12 mouse cellular contexts compared by ENCODE assay signal in the genomic region with DNA sequence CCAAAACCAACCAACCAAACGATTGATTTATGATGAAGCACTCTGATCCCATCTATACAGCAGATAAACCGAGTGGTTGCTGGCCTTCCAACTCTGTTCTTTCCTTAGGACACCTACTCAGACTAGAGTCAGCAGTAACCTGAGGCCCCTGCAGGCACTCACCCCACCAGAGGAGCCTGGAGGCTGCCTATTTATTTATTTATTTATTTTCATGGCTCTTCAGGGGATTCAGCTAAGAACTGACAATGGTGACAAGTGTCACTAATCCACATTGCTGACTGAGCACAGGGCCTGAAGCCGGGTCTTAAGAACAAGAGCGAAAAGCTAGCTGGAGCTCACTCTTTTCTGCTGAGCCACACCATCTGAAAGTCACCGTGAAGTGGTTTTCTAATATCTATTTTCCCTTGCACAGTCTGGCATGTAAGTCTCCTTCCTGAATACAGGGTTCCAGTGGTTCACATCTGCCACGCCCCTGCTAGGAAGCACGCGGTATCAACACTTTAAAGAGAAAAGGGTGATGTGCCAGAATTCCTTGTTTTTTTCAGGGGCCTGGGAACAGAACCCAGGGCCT. TPM values are rescaled to one million over a fixed set of nuclear protein-coding genes. Genes with fewer than 3 reads are reported as not detected.
DNase-seq lines count a peak whose midpoint lies in the region; ATAC-seq and TF ChIP-seq lines count a peak whose summit lies in the region.
"Had no signal": no experiment of that assay in that cellular context is flagged by ENCODE, and none has a peak within 500 bp of the region (broad histone marks: within the 10 kb centered on the region; RNA-seq: fewer than 3 reads in every experiment).

No protein-coding gene starts in this region.

- H3K4me3 ChIP-seq in heart, embryonic 13.5 days = no peak overlapping the region
- peak overlapping the region; percentile 46 for H3K4me3 ChIP-seq in E14TG2a.4 (replicated peaks; ENCODE audit: low read length)
- H3K4me3 ChIP-seq in forebrain, embryonic 13.5 days = no peak overlapping the region
- H3K4me3 ChIP-seq: stomach, embryonic 15.5 days had no signal

- H3K27me3 ChIP-seq in heart, embryonic 13.5 days (replicated peaks) = no peaks in the 10 kb centered on the region
- peaks cover 2% of the 10 kb centered on the region; the same call in 1 of the 2 replicates for H3K27me3 ChIP-seq in E14TG2a.4 (ENCODE audit: insufficient read depth, low read length)
- no peaks in the 10 kb centered on the region for H3K27me3 ChIP-seq in forebrain, embryonic 13.5 days
- H3K27me3 ChIP-seq: stomach, embryonic 15.5 days had no signal

- TF ChIP-seq CTCF in E14TG2a.4 (conservative IDR thresholded peaks at IDR 0.05; ENCODE audit: low read length) = no peak

- 43% methylated on average over 8 of the region's 8 CpGs for WGBS in heart, embryonic 13.5 days
- WGBS in forebrain, embryonic 13.5 days = 50% methylated on average over 8 of the region's 8 CpGs

- no peak overlapping the region for H3K4me2 ChIP-seq in heart, embryonic 13.5 days
- H3K4me2 ChIP-seq in forebrain, embryonic 13.5 days = peak overlapping the region; percentile 80
- H3K4me2 ChIP-seq: stomach, embryonic 15.5 days had no signal

- peak overlapping the region; percentile 46; the same call in 1 of the 2 replicates for H3K27ac ChIP-seq in heart, embryonic 13.5 days (replicated peaks)
- peak overlapping the region; percentile 92 for H3K27ac ChIP-seq in forebrain, embryonic 13.5 days
- H3K27ac ChIP-seq: stomach, embryonic 15.5 days had no signal

- DNase-seq in heart, adult 18-20 months = no peak
- DNase-seq in mesoderm, embryonic 11.5 days (ENCODE audit: low read depth, low spot score) = peak; percentile 42
- no peak for DNase-seq in layer of hippocampus, adult 9-11 months
- no peak for DNase-seq in left cerebral cortex, adult 18-20 months (ENCODE audit: low spot score in 2 of 2)
- DNase-seq: gastrocnemius, postnatal 14 days; kidney, adult 11 months; lung, postnatal 4 days had no signal

- H3K36me3 ChIP-seq in heart, embryonic 13.5 days = peaks cover 8% of the 10 kb centered on the region
- no peaks in the 10 kb centered on the region for H3K36me3 ChIP-seq in E14TG2a.4 (ENCODE audit: insufficient read depth, low read length)
- peaks cover 25% of the 10 kb centered on the region for H3K36me3 ChIP-seq in forebrain, embryonic 13.5 days (ENCODE audit: poor library complexity, severe bottlenecking)
- H3K36me3 ChIP-seq: stomach, embryonic 15.5 days had no signal

- no peak overlapping the region for H3K9ac ChIP-seq in heart, embryonic 13.5 days
- H3K9ac ChIP-seq in forebrain, embryonic 13.5 days = peak overlapping the region; percentile 12
- H3K9ac ChIP-seq: stomach, embryonic 15.5 days had no signal

- H3K4me1 ChIP-seq in heart, embryonic 13.5 days = peaks cover 37% of the 10 kb centered on the region
- peaks cover 83% of the 10 kb centered on the region for H3K4me1 ChIP-seq in E14TG2a.4 (replicated peaks; ENCODE audit: low read depth, low read length)
- H3K4me1 ChIP-seq in forebrain, embryonic 13.5 days = peaks cover 37% of the 10 kb centered on the region

- no peaks in the 10 kb centered on the region for H3K9me3 ChIP-seq in heart, embryonic 13.5 days
- H3K9me3 ChIP-seq in E14TG2a.4 (ENCODE audit: low read length) = no peaks in the 10 kb centered on the region
- H3K9me3 ChIP-seq in forebrain, embryonic 13.5 days (replicated peaks) = no peaks in the 10 kb centered on the region
- H3K9me3 ChIP-seq: stomach, embryonic 15.5 days had no signal

- ATAC-seq in heart, embryonic 13.5 days (ENCODE audit: extremely low read depth, insufficient number of reproducible peaks, low FRiP score, low TSS enrichment) = no peak
- ATAC-seq in forebrain, embryonic 13.5 days = peak; percentile 11; the same call in 1 of the 2 replicates
- ATAC-seq in granulocyte monocyte progenitor cell, adult 5-6 weeks (replicated peaks; ENCODE audit: poor library complexity, severe bottlenecking) = no peak

RNA-seq across cellular contexts. Expression of a gene that starts 6.9 kb away (rescaled TPM):
- polyA plus RNA-seq in heart, embryonic 13.5 days (2015; fragmentation: Nextera tagmentation; extraction: Ambion mirVana) = 37.1 and 37.9 TPM in 2 replicates
- total RNA-seq in heart, adult 18-20 months (2021) = 10 to 100 TPM in 1 of 2 experiments, 1 to 10 TPM in 1; 7.8 to 12.7 TPM
- polyA plus RNA-seq in forebrain, embryonic 13.5 days (2015; fragmentation: Nextera tagmentation; extraction: Ambion mirVana) = 170 and 218 TPM in 2 replicates
- total RNA-seq in granulocyte monocyte progenitor cell, adult 5-6 weeks (2014; fragmentation: Nextera tagmentation) = 25.7 and 31.6 TPM in 2 replicates
- total RNA-seq in granulocyte monocyte progenitor cell, adult 5-6 weeks (2017) = 38.6 and 41.5 TPM in 2 replicates
- total RNA-seq in left cerebral cortex, adult 18-20 months (2021) = 10 to 100 TPM; 13.7 to 15.5 TPM
